ENCODE assay signal across 15 mouse cellular contexts in the genomic region with DNA sequence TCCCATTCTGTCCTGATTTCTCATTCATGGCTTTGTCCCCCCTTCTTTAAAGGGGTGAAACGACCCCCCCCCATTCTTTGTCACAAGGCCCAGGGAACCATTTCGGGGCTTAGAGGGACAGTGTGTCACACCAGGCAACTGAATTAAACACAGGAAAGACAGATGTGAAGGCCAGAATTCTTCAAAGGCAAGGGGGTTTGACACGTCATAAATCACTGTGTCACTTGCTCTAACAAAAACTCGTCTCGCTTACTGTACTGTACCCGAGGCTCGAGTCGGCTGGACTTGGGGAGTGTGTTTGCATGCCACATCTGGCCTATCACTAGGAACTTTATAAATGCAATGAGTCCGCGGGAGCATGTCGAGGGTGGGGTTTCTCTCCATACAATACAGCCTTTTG.
DNase-seq lines count a peak whose midpoint lies in the region; ATAC-seq and TF ChIP-seq lines count a peak whose summit lies in the region.
"Had no signal": no experiment of that assay in that cellular context is flagged by ENCODE, and none has a peak within 500 bp of the region (broad histone marks: within the 10 kb centered on the region; RNA-seq: fewer than 3 reads in every experiment).

No protein-coding gene starts in this region.

- no peaks in the 10 kb centered on the region for H3K36me3 ChIP-seq in intestine, embryonic 15.5 days
- H3K36me3 ChIP-seq in intestine, postnatal 0 days (ENCODE audit: control insufficient read depth, insufficient read depth) = no peaks in the 10 kb centered on the region
- H3K36me3 ChIP-seq in midbrain, embryonic 12.5 days = no peaks in the 10 kb centered on the region
- no peaks in the 10 kb centered on the region for H3K36me3 ChIP-seq in midbrain, postnatal 0 days (ENCODE audit: insufficient read depth, low read length)
- H3K36me3 ChIP-seq in hindbrain, embryonic 15.5 days = no peaks in the 10 kb centered on the region
- H3K36me3 ChIP-seq in neural tube, embryonic 12.5 days = no peaks in the 10 kb centered on the region
- no peaks in the 10 kb centered on the region for H3K36me3 ChIP-seq in thymus, adult 2 months (ENCODE audit: control insufficient read depth, insufficient read depth, low read length)

- no peak for DNase-seq in midbrain, postnatal 0 days (ENCODE audit: low spot score)
- DNase-seq in thymus, adult 2 months = no peak
- no peak for DNase-seq in cerebellum, postnatal 36 days
- DNase-seq: adrenal gland, adult 8-10 months; gastrocnemius, postnatal 36 days; kidney, postnatal 14 days; layer of hippocampus, postnatal 36 days; right cerebral cortex, postnatal 25 days had no signal

- no peaks in the 10 kb centered on the region for H3K27me3 ChIP-seq in intestine, embryonic 15.5 days (replicated peaks)
- no peaks in the 10 kb centered on the region for H3K27me3 ChIP-seq in intestine, postnatal 0 days (replicated peaks; ENCODE audit: control insufficient read depth, insufficient read depth, low read length)
- H3K27me3 ChIP-seq in midbrain, embryonic 12.5 days = peaks cover 9% of the 10 kb centered on the region; the same call in 1 of the 2 replicates
- H3K27me3 ChIP-seq in midbrain, postnatal 0 days (ENCODE audit: insufficient read depth, low read length) = no peaks in the 10 kb centered on the region
- H3K27me3 ChIP-seq in hindbrain, embryonic 15.5 days = no peaks in the 10 kb centered on the region
- no peaks in the 10 kb centered on the region for H3K27me3 ChIP-seq in neural tube, embryonic 12.5 days (replicated peaks)
- no peaks in the 10 kb centered on the region for H3K27me3 ChIP-seq in thymus, adult 2 months (ENCODE audit: control insufficient read depth, insufficient read depth, low read length)
- H3K27me3 ChIP-seq: megakaryocyte, embryonic 14.5 days had no signal

- H3K4me3 ChIP-seq in intestine, embryonic 15.5 days (replicated peaks) = no peak overlapping the region
- H3K4me3 ChIP-seq in intestine, postnatal 0 days (ENCODE audit: low read depth, low read length) = no peak overlapping the region
- no peak overlapping the region for H3K4me3 ChIP-seq in midbrain, embryonic 12.5 days
- H3K4me3 ChIP-seq in midbrain, postnatal 0 days (ENCODE audit: low read depth, low read length) = no peak overlapping the region
- H3K4me3 ChIP-seq in hindbrain, embryonic 15.5 days = no peak overlapping the region
- no peak overlapping the region for H3K4me3 ChIP-seq in neural tube, embryonic 12.5 days
- no peak overlapping the region for H3K4me3 ChIP-seq in thymus, adult 2 months (ENCODE audit: control insufficient read depth, insufficient read depth, low read length)
- H3K4me3 ChIP-seq: megakaryocyte, embryonic 14.5 days had no signal

- H3K4me1 ChIP-seq in intestine, embryonic 15.5 days (replicated peaks) = no peaks in the 10 kb centered on the region; the same call in 1 of the 2 replicates
- H3K4me1 ChIP-seq in intestine, postnatal 0 days (replicated peaks; ENCODE audit: control insufficient read depth, insufficient read depth, low read length) = no peaks in the 10 kb centered on the region
- peaks cover 37% of the 10 kb centered on the region for H3K4me1 ChIP-seq in midbrain, embryonic 12.5 days
- peaks cover 8% of the 10 kb centered on the region; the same call in 1 of the 2 replicates for H3K4me1 ChIP-seq in midbrain, postnatal 0 days (ENCODE audit: insufficient read depth, low read length)
- peaks cover 28% of the 10 kb centered on the region for H3K4me1 ChIP-seq in hindbrain, embryonic 15.5 days (replicated peaks)
- peaks cover 24% of the 10 kb centered on the region for H3K4me1 ChIP-seq in neural tube, embryonic 12.5 days
- no peaks in the 10 kb centered on the region for H3K4me1 ChIP-seq in thymus, adult 2 months (replicated peaks; ENCODE audit: control insufficient read depth, insufficient read depth, low read length)
- H3K4me1 ChIP-seq: megakaryocyte, embryonic 14.5 days had no signal

- H3K27ac ChIP-seq in intestine, embryonic 15.5 days = no peak overlapping the region
- H3K27ac ChIP-seq in intestine, postnatal 0 days (ENCODE audit: low read depth, low read length) = no peak overlapping the region
- peak overlapping the region; percentile 35; the same call in 1 of the 2 replicates for H3K27ac ChIP-seq in midbrain, embryonic 12.5 days (replicated peaks)
- H3K27ac ChIP-seq in midbrain, postnatal 0 days (ENCODE audit: low read depth, low read length) = no peak overlapping the region
- H3K27ac ChIP-seq in hindbrain, embryonic 15.5 days (replicated peaks) = no peak overlapping the region
- no peak overlapping the region; the same call in 1 of the 2 replicates for H3K27ac ChIP-seq in neural tube, embryonic 12.5 days
- H3K27ac ChIP-seq in thymus, adult 2 months (ENCODE audit: control insufficient read depth, insufficient read depth, low read length) = no peak overlapping the region

- TF ChIP-seq CTCF in intestine, postnatal 0 days (IDR thresholded peaks at IDR 0.05; ENCODE audit: low read depth) = no peak
- no peak for TF ChIP-seq CTCF in midbrain, postnatal 0 days (IDR thresholded peaks at IDR 0.05)
- no peak for TF ChIP-seq CTCF in thymus, adult 2 months (IDR thresholded peaks at IDR 0.05; ENCODE audit: borderline replicate concordance, control insufficient read depth, extremely low read depth, insufficient read depth, low read length, poor library complexity)

- WGBS in intestine, embryonic 15.5 days = 14% methylated on average over 11 of the region's 11 CpGs
- 17% methylated on average over 11 of the region's 11 CpGs for WGBS in intestine, postnatal 0 days
- WGBS in midbrain, embryonic 12.5 days = 37% methylated on average over 11 of the region's 11 CpGs
- 21% methylated on average over 11 of the region's 11 CpGs for WGBS in midbrain, postnatal 0 days
- WGBS in hindbrain, embryonic 15.5 days = 12% methylated on average over 11 of the region's 11 CpGs
- WGBS in neural tube, embryonic 12.5 days = 15% methylated on average over 11 of the region's 11 CpGs
- WGBS in thymus, adult 2 months = 49% methylated on average over 11 of the region's 11 CpGs

- peak; percentile 49; the same call in 1 of the 2 replicates for ATAC-seq in intestine, embryonic 15.5 days
- ATAC-seq in intestine, postnatal 0 days = no peak
- ATAC-seq in midbrain, embryonic 12.5 days (ENCODE audit: low FRiP score, low read depth) = no peak
- ATAC-seq in midbrain, postnatal 0 days (ENCODE audit: low FRiP score) = no peak
- 0 out of 2 replicates have a peak, but pooled peaks have one; percentile 49 for ATAC-seq in hindbrain, embryonic 15.5 days (ENCODE audit: low FRiP score, low read depth)
- peak; percentile 76 for ATAC-seq in neural tube, embryonic 12.5 days (ENCODE audit: low FRiP score, low read depth)
- ATAC-seq: forebrain, embryonic 14.5 days had no signal

- no peak for TF ChIP-seq POLR2A in thymus, adult 2 months (IDR thresholded peaks at IDR 0.05; ENCODE audit: control insufficient read depth, extremely low read depth, insufficient read depth, low read length, poor library complexity)

- no peaks in the 10 kb centered on the region for H3K9me3 ChIP-seq in intestine, embryonic 15.5 days
- no peaks in the 10 kb centered on the region for H3K9me3 ChIP-seq in intestine, postnatal 0 days (ENCODE audit: control insufficient read depth)
- H3K9me3 ChIP-seq in midbrain, embryonic 12.5 days = no peaks in the 10 kb centered on the region
- no peaks in the 10 kb centered on the region for H3K9me3 ChIP-seq in midbrain, postnatal 0 days (ENCODE audit: low read length)
- H3K9me3 ChIP-seq in hindbrain, embryonic 15.5 days = no peaks in the 10 kb centered on the region
- no peaks in the 10 kb centered on the region for H3K9me3 ChIP-seq in neural tube, embryonic 12.5 days

- H3K9ac ChIP-seq in intestine, embryonic 15.5 days = no peak overlapping the region
- H3K9ac ChIP-seq in intestine, postnatal 0 days (ENCODE audit: low read depth, low read length) = no peak overlapping the region
- H3K9ac ChIP-seq in midbrain, embryonic 12.5 days (replicated peaks) = no peak overlapping the region
- H3K9ac ChIP-seq in midbrain, postnatal 0 days (replicated peaks; ENCODE audit: low read length, poor library complexity, severe bottlenecking) = no peak overlapping the region
- no peak overlapping the region for H3K9ac ChIP-seq in hindbrain, embryonic 15.5 days
- no peak overlapping the region for H3K9ac ChIP-seq in neural tube, embryonic 12.5 days

- no peak overlapping the region for H3K4me2 ChIP-seq in intestine, embryonic 15.5 days (replicated peaks)
- H3K4me2 ChIP-seq in intestine, postnatal 0 days (replicated peaks; ENCODE audit: low read depth) = no peak overlapping the region
- H3K4me2 ChIP-seq in midbrain, embryonic 12.5 days (replicated peaks) = no peak overlapping the region
- no peak overlapping the region for H3K4me2 ChIP-seq in midbrain, postnatal 0 days (ENCODE audit: low read depth, low read length, poor library complexity, severe bottlenecking)
- H3K4me2 ChIP-seq in hindbrain, embryonic 15.5 days = no peak overlapping the region
- H3K4me2 ChIP-seq in neural tube, embryonic 12.5 days (replicated peaks) = no peak overlapping the region

Comparison
In these comparisons a context has a peak if more than half of its experiments do, and no peak if none do; other contexts are left out.
1. ATAC-seq: peak in intestine, embryonic 15.5 days (single experiment), hindbrain, embryonic 15.5 days (single experiment) and neural tube, embryonic 12.5 days (single experiment); none in intestine, postnatal 0 days (single experiment), midbrain, embryonic 12.5 days (single experiment) and midbrain, postnatal 0 days (single experiment).